Mouse (Mus musculus) kidney, adult 18-20 months (tissue): ENCODE measurements around the gene Itga9.

Experiments
- DNase-seq: peaks from one replicate; pipeline ENCODE4 v3.0.0; 2021

The Itga9 gene

DNA sequence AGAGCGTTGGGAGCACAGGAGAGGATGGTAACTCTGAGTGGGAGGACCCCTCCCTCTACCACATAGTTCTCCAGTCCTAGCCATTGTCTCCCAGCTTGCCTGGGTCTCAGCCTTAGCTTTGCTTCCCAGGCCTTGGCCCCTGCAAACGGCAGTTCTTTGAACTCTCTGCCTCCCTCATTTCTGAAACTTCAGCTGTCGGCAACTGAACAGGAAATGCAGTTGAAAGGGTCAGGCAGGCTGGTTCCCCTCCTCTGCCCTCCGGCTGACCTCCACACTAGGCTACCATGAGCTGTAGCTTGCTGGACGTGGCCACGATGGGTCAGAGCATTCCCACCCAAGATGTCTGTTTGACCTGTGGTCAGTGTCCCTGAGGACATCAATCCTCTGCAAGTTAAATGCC is 48.5 kb downstream of the Itga9 start:
- DNase-seq = no peak

DNA sequence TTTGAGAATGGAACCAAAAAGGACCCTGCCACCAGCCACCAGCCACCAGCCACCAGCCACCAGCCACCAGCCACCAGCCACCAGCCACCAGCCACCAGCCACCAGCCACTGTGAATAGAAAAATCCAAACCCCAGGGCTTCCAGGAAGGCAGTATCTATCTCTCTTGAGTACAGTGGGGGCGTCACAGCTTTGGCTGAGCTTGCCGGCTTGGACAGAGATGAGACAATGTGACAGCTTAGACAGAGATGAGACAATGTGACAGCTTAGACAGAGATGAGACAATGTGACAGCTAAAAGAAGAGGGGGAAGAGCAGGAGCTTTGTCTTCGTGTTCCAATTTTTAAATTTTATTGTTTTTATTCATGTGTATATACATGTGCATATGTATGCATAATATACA is 49.2 kb downstream of the Itga9 start:
- DNase-seq = no peak

DNA sequence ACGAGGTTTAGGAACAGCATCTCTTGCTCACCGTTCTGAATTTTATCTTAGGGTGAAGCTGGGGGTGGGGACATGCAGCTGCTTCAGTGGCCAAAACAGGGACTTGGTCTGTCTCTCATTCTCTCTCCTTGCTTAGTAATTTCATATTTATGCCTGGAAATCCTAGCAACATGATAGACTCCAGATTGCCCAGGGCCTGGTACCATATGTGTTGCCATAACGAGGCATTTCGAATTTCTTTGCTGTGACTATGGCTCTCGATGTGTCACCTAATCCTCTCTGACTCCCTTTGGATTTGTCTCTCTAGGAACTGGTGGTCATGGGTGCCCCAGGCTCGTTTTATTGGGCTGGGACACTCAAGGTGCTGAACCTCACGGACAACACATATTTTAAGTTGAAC is 51.7 kb downstream of the Itga9 start:
- DNase-seq = no peak

DNA sequence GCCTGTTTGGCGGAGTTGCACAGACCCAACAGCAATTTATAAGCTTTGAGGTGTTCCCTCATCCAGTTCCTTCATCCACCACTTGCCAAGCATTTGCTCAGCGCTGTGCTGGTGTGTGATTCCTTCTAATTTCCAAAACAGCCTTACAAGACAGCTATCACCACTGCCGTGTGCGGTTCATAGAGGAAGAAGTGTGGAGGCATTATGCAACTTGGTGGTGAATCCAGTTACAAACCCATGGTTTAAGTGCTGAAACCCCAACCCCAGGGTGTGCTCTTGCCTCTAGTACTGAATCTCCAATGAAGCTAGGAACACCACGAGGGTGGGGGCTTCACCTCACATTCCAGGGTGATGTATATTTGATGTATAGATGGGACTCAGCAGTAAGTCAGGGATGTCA is 53.3 kb downstream of the Itga9 start:
- no peak for DNase-seq

DNA sequence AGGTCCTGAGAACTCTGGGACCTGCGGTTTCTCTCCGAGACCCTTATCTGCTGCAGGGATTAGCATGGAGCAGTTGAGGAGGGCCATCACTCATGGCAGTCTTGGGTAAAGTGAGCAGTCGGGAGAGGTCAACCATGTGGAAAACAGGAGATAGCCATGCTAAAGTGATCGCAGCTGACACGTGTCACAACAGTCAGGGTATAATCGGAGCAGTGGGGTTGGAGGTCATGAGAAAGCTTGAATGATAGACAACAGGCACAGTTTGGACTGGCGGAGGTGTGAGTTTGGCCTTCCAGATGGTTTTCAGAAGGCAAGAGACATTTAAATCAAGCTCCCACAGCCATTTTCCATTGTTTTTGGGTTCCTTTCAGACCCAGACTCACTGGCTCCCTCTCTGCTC is 53.8 kb downstream of the Itga9 start:
- DNase-seq = no peak

DNA sequence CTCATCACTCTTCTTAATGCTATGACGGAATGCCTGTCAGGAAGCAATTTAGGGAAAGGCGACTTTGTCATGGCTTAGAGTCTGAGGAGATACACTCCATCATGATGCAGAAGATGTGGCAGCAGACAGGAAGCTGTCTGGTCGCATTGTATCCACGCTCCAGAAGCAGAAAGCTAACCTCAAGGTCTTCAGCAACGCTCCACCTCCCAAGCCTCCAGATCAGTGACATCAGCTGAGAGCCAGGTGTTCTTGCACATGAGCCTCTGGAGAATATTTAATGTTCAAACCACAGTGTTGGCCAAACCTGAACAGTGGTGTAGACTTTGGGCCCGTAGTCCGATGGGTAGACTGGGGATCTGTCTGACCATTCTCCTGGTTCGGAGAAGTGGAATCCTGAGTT is 55.5 kb downstream of the Itga9 start:
- no peak for DNase-seq

DNA sequence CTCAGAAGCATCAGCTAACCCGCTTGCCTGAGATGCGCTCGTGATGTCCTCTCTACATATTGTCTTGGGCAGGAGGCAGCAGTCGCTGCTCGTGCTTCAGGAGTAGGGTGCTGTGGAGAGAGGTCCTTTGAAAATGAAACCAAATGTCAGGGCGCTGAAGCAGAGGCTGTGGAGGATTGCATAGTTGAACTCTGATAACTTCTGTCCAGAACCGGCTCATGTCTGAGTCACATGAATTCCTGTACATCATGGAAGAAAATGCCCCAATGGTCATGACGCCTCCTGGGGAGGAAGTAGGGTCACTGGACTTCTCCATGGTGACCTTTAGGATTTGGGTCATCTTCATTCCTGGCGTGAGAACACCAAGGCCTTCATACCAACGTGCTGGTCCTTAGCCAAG is 56.0 kb downstream of the Itga9 start:
- DNase-seq = no peak

DNA sequence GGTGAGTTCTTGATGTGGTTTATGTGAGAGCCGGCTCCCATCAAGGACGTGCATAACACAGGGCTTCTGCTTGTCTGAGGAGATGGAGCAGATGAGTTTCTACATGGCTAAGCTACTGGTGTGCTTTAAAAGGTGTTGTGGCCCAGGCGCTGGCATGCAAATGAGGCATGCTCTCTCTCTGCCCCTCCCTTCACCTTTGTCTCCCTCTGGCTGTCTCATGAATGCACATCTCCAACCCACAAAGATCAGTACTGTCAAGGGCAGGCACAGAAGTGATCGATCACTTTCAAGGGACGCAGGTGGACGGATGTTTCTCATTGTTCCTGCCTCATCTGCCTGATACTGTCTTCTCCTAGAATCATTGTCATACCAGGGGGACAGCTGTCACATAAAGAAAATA is 57.4 kb downstream of the Itga9 start:
- DNase-seq = no peak

DNA sequence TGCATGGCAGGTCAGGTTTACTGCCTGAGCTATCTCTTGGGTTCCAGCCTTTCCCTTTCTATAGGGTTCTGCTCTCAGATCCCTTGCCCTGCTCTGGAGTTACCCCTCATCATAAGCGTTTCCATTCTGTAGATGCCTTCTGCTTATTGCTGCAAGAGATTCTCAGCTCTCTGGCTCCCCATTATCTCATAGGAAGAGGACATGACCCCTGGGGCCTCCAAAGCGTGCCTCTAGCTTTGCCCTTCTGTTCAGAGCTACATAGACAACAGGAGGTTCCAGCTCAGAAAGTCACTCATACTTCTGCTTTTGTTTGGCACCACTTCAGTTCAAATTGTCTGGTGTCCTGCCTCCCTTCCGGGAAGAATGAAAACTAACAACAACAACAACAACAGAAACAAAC is 59.6 kb downstream of the Itga9 start:
- DNase-seq = no peak

DNA sequence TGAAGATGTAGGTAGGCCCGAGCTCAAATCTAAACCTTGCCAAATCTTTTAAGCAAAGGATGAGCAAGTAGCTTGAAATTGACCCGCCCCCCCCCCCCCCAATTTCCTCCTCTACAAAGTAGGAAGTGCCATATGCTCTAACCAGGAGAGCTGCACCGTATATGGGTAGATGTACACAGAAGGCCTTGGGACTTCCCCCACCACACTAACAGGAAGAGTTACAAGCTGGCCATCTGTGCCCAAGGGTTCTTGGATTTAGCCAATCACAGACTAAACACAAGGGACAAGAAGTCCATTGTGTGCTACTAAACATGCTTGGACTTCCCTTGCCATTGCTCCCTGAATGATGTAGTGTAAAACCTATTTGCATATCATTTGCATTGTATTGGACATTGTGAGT is 63.2 kb downstream of the Itga9 start:
- DNase-seq = no peak

DNA sequence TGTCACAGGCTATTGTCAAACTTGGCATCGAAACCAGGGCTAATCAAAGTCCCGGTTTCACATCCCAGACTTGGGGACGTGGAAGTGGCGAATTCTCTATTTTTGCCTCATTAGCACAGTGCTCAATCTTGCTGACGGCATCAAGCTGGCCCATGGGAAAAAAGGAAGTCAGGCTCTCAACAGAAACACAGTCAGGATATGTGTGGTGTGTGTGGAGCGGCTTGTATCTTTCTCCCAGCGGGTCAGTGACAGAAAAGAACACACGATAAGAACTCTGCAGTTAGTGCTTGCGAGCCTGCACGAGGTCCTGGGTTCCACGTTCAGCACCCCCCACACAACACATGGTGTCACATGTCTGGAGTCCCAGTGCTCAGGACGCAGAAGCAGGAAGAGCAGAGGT is 67.8 kb downstream of the Itga9 start:
- no peak for DNase-seq

DNA sequence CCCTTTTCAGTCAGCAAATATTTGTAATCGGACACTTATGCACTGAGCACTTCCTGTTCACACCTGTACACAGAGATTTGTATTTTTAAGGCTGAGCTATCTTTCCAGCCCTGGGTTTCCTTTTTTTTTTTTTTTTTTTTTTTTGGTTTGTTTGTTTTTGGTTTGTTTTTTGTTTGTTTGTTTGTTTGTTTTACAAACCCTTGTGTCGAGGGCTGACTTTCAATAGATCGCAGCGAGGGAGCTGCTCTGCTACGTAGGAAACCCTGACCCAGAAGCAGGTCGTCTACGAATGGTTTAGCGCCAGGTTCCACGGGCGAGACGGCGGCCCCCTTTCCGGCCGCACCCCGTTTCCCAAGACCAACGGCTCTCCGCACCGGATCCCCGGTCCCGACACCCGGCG is 68.3 kb downstream of the Itga9 start:
- no peak for DNase-seq

DNA sequence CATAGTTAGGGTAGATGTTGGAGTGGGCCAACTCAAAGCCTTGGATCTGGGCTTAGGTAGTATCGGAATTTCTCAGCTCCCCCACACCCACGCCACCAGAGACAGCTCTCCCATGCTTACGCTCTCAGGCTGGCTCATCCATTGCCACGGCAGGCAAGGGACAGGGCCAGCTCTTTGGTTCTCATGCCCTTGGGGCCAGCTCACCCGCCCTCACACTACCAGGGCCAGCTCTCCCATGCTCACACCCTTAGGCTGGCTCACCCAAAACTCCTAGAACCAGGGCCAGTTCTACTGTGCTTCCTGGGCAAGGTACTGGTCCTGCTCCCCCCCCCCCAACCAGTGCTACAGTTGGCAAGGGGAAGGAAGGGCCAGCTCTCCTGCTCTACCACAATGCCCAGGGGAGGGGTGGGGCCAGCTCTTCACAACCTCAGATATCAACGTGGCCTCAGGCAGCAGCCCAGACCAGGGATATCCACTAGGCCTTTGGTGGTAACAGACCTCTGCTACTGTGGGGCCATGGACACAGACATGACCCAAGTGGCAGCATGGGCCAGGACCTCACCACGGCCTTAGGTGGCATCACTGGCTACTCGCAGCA is 69.2 kb downstream of the Itga9 start:
- no peak for DNase-seq

DNA sequence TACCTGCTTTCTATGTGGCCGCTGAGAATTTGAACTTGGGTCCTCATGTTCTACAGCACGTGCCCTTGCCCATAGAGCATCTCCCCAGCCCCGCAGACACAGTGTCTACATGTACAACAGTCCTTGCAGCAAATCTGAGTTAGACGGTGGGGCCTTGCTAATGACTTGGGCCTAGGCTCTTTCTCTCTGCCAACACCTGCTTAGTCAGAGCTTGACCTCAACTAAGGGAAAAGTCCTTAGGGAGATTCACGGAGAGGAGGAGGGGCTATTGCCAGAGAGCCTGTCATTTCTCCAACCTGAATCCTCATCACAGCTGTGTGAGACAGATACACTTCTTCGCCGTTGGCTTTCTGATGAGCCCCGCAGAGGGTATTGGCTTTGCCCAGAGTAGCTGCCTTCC is 70.2 kb downstream of the Itga9 start:
- DNase-seq = no peak

DNA sequence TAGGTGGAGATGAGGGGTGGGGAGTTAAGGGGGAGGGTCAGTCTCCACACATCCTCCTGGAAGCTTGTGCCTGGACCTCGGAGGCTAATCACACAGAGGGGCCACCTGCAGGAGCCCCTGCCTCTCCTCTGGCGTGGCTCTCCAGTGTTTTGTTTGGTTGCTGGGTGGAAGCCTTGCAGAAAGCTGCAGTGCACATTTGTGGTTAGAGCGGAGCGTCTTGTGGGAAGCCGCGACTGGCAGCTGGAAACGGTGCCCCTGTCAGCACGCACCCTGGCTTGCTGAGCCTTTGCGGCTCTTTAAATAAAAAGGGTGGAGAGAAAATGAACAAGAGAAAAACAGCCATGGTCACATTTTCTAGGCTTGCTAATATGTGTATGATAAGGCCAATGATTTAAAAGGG is 70.9 kb downstream of the Itga9 start:
- no peak for DNase-seq

DNA sequence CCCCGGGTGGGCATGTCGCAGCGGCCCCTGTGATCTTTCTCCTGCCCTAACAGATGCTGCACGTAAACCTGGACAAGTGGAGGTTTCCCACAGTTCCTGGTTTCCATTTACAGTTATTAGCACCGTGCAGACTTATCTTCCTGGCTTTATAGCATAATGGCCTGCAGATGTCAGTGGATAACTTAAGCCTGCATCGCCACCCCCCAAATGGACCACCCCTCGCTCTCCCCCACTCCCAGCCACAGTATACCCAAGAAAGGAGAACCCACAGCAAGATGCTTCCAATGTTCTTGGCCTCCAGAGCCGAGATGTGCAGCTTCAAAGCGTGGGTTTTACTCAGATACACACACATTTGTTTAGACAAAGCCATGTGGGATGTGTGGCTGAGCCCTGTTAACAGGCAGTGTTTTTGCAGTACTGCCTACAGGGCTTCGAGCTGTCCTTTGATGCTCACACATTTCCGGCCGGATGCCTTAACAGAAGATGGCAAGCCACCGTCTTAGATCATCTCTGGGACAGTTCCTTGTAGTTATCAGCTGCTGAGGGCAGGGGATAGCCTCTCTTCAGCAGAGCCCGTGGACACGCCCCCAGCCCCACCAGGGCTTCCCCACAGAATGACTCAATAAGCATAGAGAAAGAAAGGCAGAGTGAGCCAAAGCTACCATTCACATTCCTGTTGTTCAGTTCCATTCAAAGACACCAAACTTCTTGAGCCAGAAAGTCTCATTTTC is 71.7 kb downstream of the Itga9 start:
- no peak for DNase-seq

DNA sequence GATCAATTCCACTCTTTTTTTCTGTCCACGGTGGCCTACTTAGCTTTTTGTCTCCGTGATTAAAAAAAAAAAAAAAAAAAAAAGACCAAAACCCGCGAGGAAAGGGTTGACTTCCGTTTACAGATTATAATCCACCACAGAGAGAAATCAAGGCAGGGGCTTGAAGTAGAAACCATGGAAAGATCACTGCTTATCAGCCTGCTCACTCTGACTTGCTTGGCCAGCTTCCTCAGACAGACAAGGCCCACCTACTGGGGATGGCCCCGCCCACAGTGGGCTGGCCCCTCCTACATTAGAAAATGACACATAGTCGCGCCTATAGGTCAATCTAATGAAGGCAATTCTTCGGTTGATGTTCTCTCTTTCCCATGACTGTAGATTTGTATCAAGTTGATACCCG is 72.3 kb downstream of the Itga9 start:
- no peak for DNase-seq

DNA sequence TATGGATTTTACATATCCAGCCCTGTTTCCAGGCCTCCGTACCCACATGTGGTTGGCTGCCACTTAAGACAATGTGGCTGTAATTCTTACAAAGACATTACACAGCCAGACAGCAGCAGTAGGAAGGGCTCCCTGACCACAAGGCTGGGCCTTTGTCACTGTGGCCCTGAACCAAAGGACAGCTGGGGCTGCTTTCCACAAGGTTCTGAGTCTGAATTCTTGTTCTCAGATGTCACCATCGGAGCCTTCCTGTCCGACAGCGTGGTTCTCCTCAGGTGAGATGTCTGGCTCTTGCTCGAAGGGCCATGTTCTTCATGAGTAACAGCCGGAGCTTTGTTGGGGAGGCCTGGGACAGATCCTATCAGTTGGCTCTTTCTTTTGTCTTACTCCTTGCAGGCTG is 75.0 kb downstream of the Itga9 start:
- no peak for DNase-seq

DNA sequence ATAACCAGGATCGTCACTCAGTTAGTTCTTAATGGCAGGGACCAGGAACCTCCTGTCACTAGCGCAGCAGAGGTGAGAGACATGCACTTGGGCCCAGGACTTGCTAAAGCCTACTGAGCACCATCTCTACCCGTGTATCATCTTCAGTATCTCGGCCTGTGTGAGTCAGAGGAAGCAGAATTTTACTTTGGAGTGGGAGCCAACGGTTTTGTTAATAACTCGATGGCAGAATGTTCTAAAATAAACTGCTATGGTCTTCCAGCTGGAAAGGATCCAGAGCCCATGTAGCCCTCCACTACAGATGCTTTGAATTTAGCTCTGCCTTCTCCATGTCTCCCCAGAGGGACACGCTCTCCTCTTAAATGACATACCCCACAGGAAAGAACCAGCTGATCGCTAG is 75.7 kb downstream of the Itga9 start:
- no peak for DNase-seq

DNA sequence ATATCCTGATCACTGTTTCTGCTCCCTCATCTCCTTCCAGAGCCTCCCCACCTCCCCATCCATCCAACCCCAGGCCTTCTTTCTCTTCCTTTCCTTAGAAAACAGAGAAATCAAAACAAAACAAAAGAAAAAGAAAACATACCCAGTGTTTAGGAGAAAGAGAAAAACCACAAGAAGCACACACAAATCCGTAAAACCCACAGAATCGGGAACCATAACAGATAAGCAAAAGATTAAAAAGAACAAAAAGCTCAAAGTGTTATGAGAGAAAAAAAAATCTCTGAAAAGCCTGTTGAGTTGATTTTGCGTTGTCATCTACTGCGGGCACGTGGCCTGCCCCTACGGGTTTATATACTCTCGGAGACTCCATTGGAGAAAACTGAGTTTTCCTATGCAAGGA is 77.0 kb downstream of the Itga9 start:
- no peak for DNase-seq

DNA sequence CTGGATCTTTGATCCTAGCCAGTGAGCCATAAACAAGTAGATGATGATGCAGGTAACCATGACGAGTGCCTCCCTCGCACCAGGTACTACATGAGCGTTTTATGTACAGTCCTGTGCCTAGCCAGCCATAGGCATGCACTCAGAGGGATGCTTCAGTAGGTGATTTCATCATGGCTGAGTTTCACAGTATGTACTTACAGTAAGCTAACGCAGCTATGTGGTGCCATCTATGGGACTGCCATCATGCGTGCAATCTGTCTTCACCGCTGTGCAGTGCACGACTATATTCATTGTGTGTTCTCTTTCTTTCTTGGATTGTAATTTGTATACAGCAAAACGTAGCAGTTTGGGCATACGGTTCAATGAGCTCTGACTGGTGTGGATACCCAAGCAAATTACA is 77.9 kb downstream of the Itga9 start:
- no peak for DNase-seq

DNA sequence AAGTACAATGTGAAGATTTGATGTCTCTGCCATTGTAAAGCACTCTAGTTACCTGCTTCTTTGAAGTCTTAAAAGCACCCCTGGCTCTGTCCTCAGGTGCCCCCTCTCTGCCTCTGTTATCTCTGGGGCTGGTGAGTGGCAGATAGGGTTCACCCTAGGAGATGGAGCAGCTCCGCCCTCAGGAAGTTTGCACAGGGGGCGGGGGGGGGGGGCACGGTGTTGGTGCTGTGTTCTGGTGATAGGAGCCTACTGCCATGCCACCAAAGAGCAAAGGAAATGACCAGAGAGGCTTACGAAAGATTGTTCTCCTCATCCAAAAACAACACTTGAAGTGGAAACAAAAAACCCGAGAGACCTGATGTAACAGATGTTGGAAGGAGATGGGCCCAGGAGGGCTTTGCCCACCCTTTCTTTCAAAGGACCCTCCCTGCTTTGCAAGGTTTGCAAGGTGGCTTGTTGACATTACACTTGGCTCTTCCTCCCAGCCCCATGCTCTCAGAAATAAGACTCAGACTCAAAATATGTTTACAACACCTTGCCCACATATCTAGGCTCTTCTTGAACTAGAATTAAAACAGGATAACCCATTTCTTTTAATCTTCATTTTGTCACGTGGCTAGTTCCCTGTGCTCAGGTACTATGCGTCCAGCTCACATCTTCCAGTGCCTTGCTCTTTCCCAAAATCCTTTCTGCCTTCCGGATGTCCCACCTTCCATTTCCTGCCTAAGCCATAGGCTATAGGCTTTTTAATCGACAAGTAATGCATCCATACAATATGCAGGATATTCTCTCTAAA is 79.9 kb downstream of the Itga9 start:
- no peak for DNase-seq

DNA sequence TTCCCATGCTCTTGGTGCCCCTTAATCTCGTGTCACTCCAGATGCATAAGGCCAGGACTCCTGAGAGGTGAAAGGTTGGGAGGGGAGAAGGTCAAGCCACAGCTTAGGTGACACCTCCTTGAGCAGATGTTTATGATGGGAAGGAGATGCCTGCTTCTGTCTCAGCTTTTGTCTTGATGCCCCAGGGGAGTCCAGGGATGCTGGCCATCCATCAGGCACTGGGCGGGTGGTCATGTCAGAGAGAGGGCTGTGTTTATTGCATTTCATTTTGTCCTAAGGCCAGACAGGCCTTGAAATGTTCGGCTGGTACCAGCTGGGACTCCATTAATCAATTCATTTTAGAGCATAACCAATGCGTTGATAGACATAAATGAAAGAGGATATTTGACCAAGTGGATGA is 81.8 kb downstream of the Itga9 start:
- DNase-seq = no peak

DNA sequence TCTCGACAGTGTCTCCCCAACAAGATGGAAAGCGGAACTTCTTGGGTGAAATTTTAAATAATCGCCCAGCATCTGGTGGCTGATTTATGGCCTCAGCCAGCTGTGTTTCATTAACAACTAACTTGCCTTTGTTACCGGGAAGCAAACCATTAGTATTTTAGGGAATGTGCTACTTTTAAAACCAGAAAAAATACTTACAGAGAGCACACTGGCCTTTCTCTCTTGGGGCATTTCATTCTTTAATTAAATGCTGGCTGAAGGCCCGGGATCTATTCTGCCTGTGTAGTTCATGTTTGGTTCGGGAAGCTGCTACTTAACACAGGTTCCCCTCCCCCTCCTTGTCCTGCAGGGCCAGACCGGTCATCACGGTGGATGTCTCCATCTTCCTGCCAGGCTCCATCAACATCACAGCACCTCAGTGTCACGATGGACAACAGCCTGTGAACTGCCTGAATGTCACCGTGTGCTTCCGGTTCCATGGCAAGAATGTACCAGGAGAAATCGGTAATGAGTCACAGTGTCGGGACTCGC is 82.5 kb downstream of the Itga9 start:
- no peak for DNase-seq
